Mouse (Mus musculus) stomach, postnatal 0 days (tissue): ENCODE results near the gene Pkn1. TPM values are rescaled to one million over a fixed set of nuclear protein-coding genes. Genes with fewer than 3 reads are reported as not detected.

ENCODE experiments used
- ATAC-seq: fragments of 200-750 bp; cut with Nextera tagmentation; 2 replicates; pipeline ENCODE4 v1.8.0; 2017; ENCODE audit not compliant: low FRiP score, low TSS enrichment
- DNase-seq: peaks from one replicate; pipeline ENCODE4 v3.0.0-alpha.2; 2016; ENCODE audit warnings: low spot score
- H3K27ac ChIP-seq: fragments of 300-500 bp; sonication (generic); replicated peaks from 2 replicates; pipeline ENCODE4 v1.5.1; 2014; ENCODE audit warnings: mild to moderate bottlenecking, control low read depth
- H3K27me3 ChIP-seq: fragments of 300-500 bp; sonication (generic); 2 replicates; pipeline ENCODE4 v1.6.1; 2014; ENCODE audit warnings: low read length; ENCODE audit not compliant: control insufficient read depth, insufficient read depth
- H3K36me3 ChIP-seq: fragments of 300-500 bp; sonication (generic); 2 replicates; pipeline ENCODE4 v1.6.1; 2014; ENCODE audit warnings: low read length, mixed read lengths; ENCODE audit not compliant: control insufficient read depth, insufficient read depth
- H3K4me1 ChIP-seq: fragments of 300-500 bp; sonication (generic); replicated peaks from 2 replicates; pipeline ENCODE4 v1.6.1; 2014; ENCODE audit warnings: antibody characterized with exemption; ENCODE audit not compliant: control insufficient read depth, insufficient read depth
- H3K4me2 ChIP-seq: fragments of 300-500 bp; sonication (generic); replicated peaks from 2 replicates; pipeline ENCODE4 v1.6.1; 2014; ENCODE audit warnings: low read depth, mild to moderate bottlenecking, control low read depth, moderate library complexity
- H3K4me3 ChIP-seq: fragments of 300-500 bp; sonication (generic); 2 replicates; pipeline ENCODE4 v1.5.1; 2014; ENCODE audit warnings: low read depth, low read length, control low read depth
- H3K9ac ChIP-seq: fragments of 300-500 bp; sonication (generic); 2 replicates; pipeline ENCODE4 v1.6.1; 2014; ENCODE audit warnings: mild to moderate bottlenecking, low read length, control low read depth, mixed read lengths
- H3K9me3 ChIP-seq: fragments of 300-500 bp; sonication (generic); 2 replicates; pipeline ENCODE4 v1.6.1; 2016; ENCODE audit warnings: low read length; ENCODE audit not compliant: control insufficient read depth
- CTCF ChIP-seq: IDR thresholded peaks from 2 replicates; pipeline ENCODE4 v1.5.1; 2016; ENCODE audit warnings: antibody characterized with exemption, low read depth, mild to moderate bottlenecking, moderate library complexity
- EP300 ChIP-seq: optimal IDR thresholded peaks from 2 replicates; pipeline ENCODE3; 2016; ENCODE audit warnings: antibody characterized with exemption
- WGBS: fragments of 180-500 bp; shearing (Covaris S2); extraction: QIAGEN DNeasy Blood & Tissue Kit; methylation state at CpG from one replicate; pipeline ENCODE4 v1.1.7; 2014; 5-methylcytosine and 5-hydroxymethylcytosine counted together
- polyA plus RNA-seq: library from polyadenylated mRNA; unstranded; fragments of >200 nt; fragmentation: Nextera tagmentation; extraction: Ambion mirVana; gene quantifications from 2 replicates; pipeline ENCODE4 v1.2.1, GENCODE M21; 2015

Gene Pkn1
- polyA plus RNA-seq, 1 experiment from 2014 or later: 14.4 TPM

GRCm38 (mm10) chr8:83714676-83715030 lies 15.7 kb upstream of the Pkn1 start:
- Histone ChIP-seq H3K36me3 (0 out of 2 replicates have a peak, but pooled peaks cover 2% of the 10 kb centered on the region), H3K27ac (no peak overlapping the region), H3K27me3 (no peaks in the 10 kb centered on the region), H3K9me3 (no peaks in the 10 kb centered on the region), H3K9ac (no peak overlapping the region), H3K4me3 (peak overlapping the region; percentile 84; the same call in 1 of the 2 replicates), H3K4me1 (no peaks in the 10 kb centered on the region), H3K4me2 (peak overlapping the region; percentile 40)
- TF ChIP-seq CTCF (no peak), EP300 (no peak)
- WGBS: 17% methylated on average over 8 of the region's 8 CpGs
- no peak for DNase-seq
- no peak for ATAC-seq

GRCm38 (mm10) chr8:83707554-83707953 lies 8.6 kb upstream of the Pkn1 start:
- WGBS: 69% methylated on average over 8 of the region's 8 CpGs

DNA sequence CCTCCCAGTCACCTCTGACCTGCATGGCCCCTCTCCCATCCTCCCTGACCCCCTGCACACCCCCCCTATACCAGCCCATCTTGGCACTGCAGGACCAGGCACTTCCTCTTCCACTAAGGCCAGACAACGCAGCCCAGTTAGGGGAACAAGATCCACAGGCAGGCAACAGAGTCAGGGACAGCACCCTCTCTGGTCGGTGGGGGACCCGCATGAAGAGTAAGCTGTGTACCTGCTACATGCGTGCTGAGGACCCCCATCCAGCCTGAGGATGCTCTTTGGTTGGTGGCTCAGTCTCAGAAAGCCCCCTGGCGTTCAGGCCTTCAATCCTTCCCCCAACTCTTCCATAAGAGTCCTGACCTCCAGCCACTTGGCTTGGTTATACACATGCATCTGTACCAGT lies 7.4 kb upstream of the Pkn1 start:
- no peaks in the 10 kb centered on the region for H3K4me1 ChIP-seq
- ATAC-seq (no peak), DNase-seq (no peak)
- no peak overlapping the region for H3K9ac ChIP-seq
- H3K27ac ChIP-seq: no peak overlapping the region
- no peak overlapping the region for H3K4me3 ChIP-seq
- TF ChIP-seq EP300: no peak
- TF ChIP-seq CTCF: no peak
- WGBS: 66% methylated on average over 5 of the region's 5 CpGs
- H3K27me3 ChIP-seq: no peaks in the 10 kb centered on the region
- H3K36me3 ChIP-seq: no peaks in the 10 kb centered on the region
- no peaks in the 10 kb centered on the region for H3K9me3 ChIP-seq
- no peak overlapping the region for H3K4me2 ChIP-seq

More at GRCm38 (mm10) chr8:83707554-83707953, 8.6 kb upstream of the Pkn1 start:
- ATAC-seq (no peak), DNase-seq (no peak)
- Histone ChIP-seq H3K27ac (no peak overlapping the region), H3K9ac (no peak overlapping the region), H3K27me3 (no peaks in the 10 kb centered on the region), H3K9me3 (no peaks in the 10 kb centered on the region), H3K36me3 (no peaks in the 10 kb centered on the region), H3K4me2 (no peak overlapping the region), H3K4me1 (no peaks in the 10 kb centered on the region), H3K4me3 (no peak overlapping the region)
- TF ChIP-seq EP300 (no peak), CTCF (no peak)

GRCm38 (mm10) chr8:83703426-83703825 lies 4.4 kb upstream of the Pkn1 start:
- Histone ChIP-seq H3K4me3 (no peak overlapping the region), H3K36me3 (no peaks in the 10 kb centered on the region), H3K9me3 (no peaks in the 10 kb centered on the region), H3K27ac (no peak overlapping the region), H3K9ac (no peak overlapping the region), H3K27me3 (no peaks in the 10 kb centered on the region), H3K4me2 (no peak overlapping the region), H3K4me1 (peaks cover under 1% of the 10 kb centered on the region; the same call in 1 of the 2 replicates)
- TF ChIP-seq CTCF: no peak
- TF ChIP-seq EP300: no peak
- ATAC-seq: no peak
- no peak for DNase-seq
- WGBS: 88% methylated on average over 4 of the region's 4 CpGs

- Histone ChIP-seq H3K4me3 (no peak overlapping the region), H3K9ac (no peak overlapping the region), H3K27me3 (no peaks in the 10 kb centered on the region), H3K4me1 (peaks cover 7% of the 10 kb centered on the region), H3K36me3 (no peaks in the 10 kb centered on the region), H3K9me3 (no peaks in the 10 kb centered on the region), H3K4me2 (no peak overlapping the region), H3K27ac (no peak overlapping the region)
- no peak for ATAC-seq
- DNase-seq: no peak
- TF ChIP-seq EP300 (no peak), CTCF (no peak)
- 64% methylated on average over 9 of the region's 9 CpGs for WGBS
Observed at GRCm38 (mm10) chr8:83700423-83701085, 1.6 kb upstream of the Pkn1 start.

DNA sequence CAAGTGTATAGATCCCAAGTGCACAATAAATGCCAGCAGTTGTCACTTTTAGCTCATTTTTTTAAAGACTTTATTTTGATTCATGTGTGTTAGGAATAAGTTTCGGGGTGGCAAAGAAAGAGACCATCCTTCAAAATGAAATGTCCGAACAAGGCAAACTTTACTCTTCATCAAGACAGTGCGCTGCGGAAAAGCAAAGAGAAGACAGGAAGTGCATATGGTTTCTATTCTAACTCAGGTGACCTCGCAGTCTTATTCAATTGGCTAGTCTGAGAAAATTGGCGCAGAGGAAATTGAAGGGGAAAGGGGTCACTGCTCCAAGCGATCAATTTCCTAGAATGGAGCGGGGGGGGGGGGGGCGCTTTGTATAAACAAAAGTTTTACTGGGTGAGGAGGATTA lies 587 bp upstream of the Pkn1 start:
- ATAC-seq (no peak), DNase-seq (no peak)
- WGBS: 19% methylated on average over 9 of the region's 9 CpGs
- H3K27ac ChIP-seq: peak overlapping the region; percentile 94
- H3K4me1 ChIP-seq: peaks cover 7% of the 10 kb centered on the region
- TF ChIP-seq EP300: no peak
- TF ChIP-seq CTCF: no peak
- peak overlapping the region; percentile 84 for H3K4me3 ChIP-seq
- no peaks in the 10 kb centered on the region for H3K9me3 ChIP-seq
- peak overlapping the region; percentile 98 for H3K4me2 ChIP-seq
- H3K9ac ChIP-seq: peak overlapping the region; percentile 94
- H3K36me3 ChIP-seq: no peaks in the 10 kb centered on the region
- no peaks in the 10 kb centered on the region for H3K27me3 ChIP-seq
